Mouse (Mus musculus): ENCODE data around the gene Pecam1.
A peak's percentile ranks its signal among the peaks of the same experiment; 100 is the strongest.

The Pecam1 gene

GRCm38 (mm10) chr11:106692890-106693289 is 57.5 kb downstream of the Pecam1 start:
- DNase-seq (ENCODE audit: low spot score): no peak

GRCm38 (mm10) chr11:106688375-106688774 is 62.1 kb downstream of the Pecam1 start:
- no peak for DNase-seq (ENCODE audit: low spot score)

GRCm38 (mm10) chr11:106687293-106687692 is 63.1 kb downstream of the Pecam1 start:
- DNase-seq (ENCODE audit: low spot score): no peak

GRCm38 (mm10) chr11:106684027-106684426 is 66.4 kb downstream of the Pecam1 start:
- DNase-seq (ENCODE audit: low spot score): no peak

- no peak for DNase-seq (ENCODE audit: low spot score)
These were observed 67.1 kb downstream of the Pecam1 start for GRCm38 (mm10) chr11:106683345-106683744.

GRCm38 (mm10) chr11:106681138-106681537 is 69.3 kb downstream of the Pecam1 start:
- no peak for DNase-seq (ENCODE audit: low spot score)

- no peak for DNase-seq (ENCODE audit: low spot score)
These were observed 70.6 kb downstream of the Pecam1 start for GRCm38 (mm10) chr11:106679874-106680273.

GRCm38 (mm10) chr11:106677910-106678591 is 72.4 kb downstream of the Pecam1 start:
- DNase-seq (ENCODE audit: low spot score): peak; percentile 91

- DNase-seq (ENCODE audit: low spot score): no peak
These were observed 73.1 kb downstream of the Pecam1 start for GRCm38 (mm10) chr11:106677331-106677730.

- no peak for DNase-seq (ENCODE audit: low spot score)
These were observed 74.6 kb downstream of the Pecam1 start for GRCm38 (mm10) chr11:106675875-106676274.

- DNase-seq (ENCODE audit: low spot score): peak; percentile 83
These were observed 75.2 kb downstream of the Pecam1 start for GRCm38 (mm10) chr11:106675201-106675726.

- DNase-seq (ENCODE audit: low spot score): peak; percentile 90
These were observed 75.7 kb downstream of the Pecam1 start for GRCm38 (mm10) chr11:106674612-106675153.

- no peak for DNase-seq (ENCODE audit: low spot score)
These were observed 76.5 kb downstream of the Pecam1 start for GRCm38 (mm10) chr11:106673727-106674611.

- no peak for DNase-seq (ENCODE audit: low spot score)
These were observed 77.4 kb downstream of the Pecam1 start for GRCm38 (mm10) chr11:106672919-106673505.

- DNase-seq (ENCODE audit: low spot score): no peak
These were observed 78.6 kb downstream of the Pecam1 start for GRCm38 (mm10) chr11:106671801-106672200.

- DNase-seq (ENCODE audit: low spot score): no peak
These were observed 79.4 kb downstream of the Pecam1 start for GRCm38 (mm10) chr11:106670951-106671478.

- no peak for DNase-seq (ENCODE audit: low spot score)
These were observed 80.2 kb downstream of the Pecam1 start for GRCm38 (mm10) chr11:106670266-106670665.

- DNase-seq (ENCODE audit: low spot score): peak; percentile 69
These were observed 80.6 kb downstream of the Pecam1 start for GRCm38 (mm10) chr11:106669873-106670173.

- DNase-seq (ENCODE audit: low spot score): no peak
These were observed 81.1 kb downstream of the Pecam1 start for GRCm38 (mm10) chr11:106669102-106669872.

GRCm38 (mm10) chr11:106668336-106668735 is 82.1 kb downstream of the Pecam1 start:
- DNase-seq (ENCODE audit: low spot score): no peak

GRCm38 (mm10) chr11:106667855-106668254 is 82.6 kb downstream of the Pecam1 start:
- no peak for DNase-seq (ENCODE audit: low spot score)

Data from lung, postnatal 25 days (tissue).